Mouse (Mus musculus) 3134 (cell line): ENCODE measurements around the gene Crim1.
A peak's percentile ranks its signal among the peaks of the same experiment; 100 is the strongest.

Experiments
- DNase-seq: peaks from one replicate; pipeline ENCODE4 v3.0.0-alpha.2; 2011; ENCODE audit warnings: low spot score; ENCODE audit not compliant: insufficient read length; ENCODE audit errors: extremely low read depth

Gene Crim1

GRCm38 (mm10) chr17:78364555-78365302 lies 164.7 kb downstream of the Crim1 start:
- DNase-seq: no peak

GRCm38 (mm10) chr17:78366070-78366469 lies 166.0 kb downstream of the Crim1 start:
- no peak for DNase-seq

GRCm38 (mm10) chr17:78368481-78368880 lies 168.4 kb downstream of the Crim1 start:
- no peak for DNase-seq

GRCm38 (mm10) chr17:78370445-78370844 lies 170.4 kb downstream of the Crim1 start:
- DNase-seq: no peak

- no peak for DNase-seq
Measured at GRCm38 (mm10) chr17:78373174-78373573, 173.1 kb downstream of the Crim1 start.

GRCm38 (mm10) chr17:78373849-78374248 lies 173.8 kb downstream of the Crim1 start:
- DNase-seq: no peak

GRCm38 (mm10) chr17:78374756-78375155 lies 174.7 kb downstream of the Crim1 start:
- no peak for DNase-seq

- no peak for DNase-seq
Measured at GRCm38 (mm10) chr17:78376587-78376986, 176.5 kb downstream of the Crim1 start.

- DNase-seq: no peak
Measured at GRCm38 (mm10) chr17:78379079-78379729, 179.2 kb downstream of the Crim1 start.

- DNase-seq: no peak
Measured at GRCm38 (mm10) chr17:78379730-78380245, 179.7 kb downstream of the Crim1 start.

- no peak for DNase-seq
Measured at GRCm38 (mm10) chr17:78382321-78382720, 182.3 kb downstream of the Crim1 start.

GRCm38 (mm10) chr17:78387665-78388064 lies 187.6 kb downstream of the Crim1 start:
- DNase-seq: peak; percentile 74

GRCm38 (mm10) chr17:78388101-78388847 lies 188.2 kb downstream of the Crim1 start:
- no peak for DNase-seq

- no peak for DNase-seq
Measured at GRCm38 (mm10) chr17:78389573-78389972, 189.5 kb downstream of the Crim1 start.

GRCm38 (mm10) chr17:78392401-78393087 lies 192.5 kb downstream of the Crim1 start:
- DNase-seq: peak; percentile 46

- DNase-seq: peak; percentile 37
Measured at GRCm38 (mm10) chr17:78400130-78400840, 200.2 kb downstream of the Crim1 start.

- no peak for DNase-seq
Measured at GRCm38 (mm10) chr17:78401311-78401710, 201.3 kb downstream of the Crim1 start.

- peak; percentile 76 for DNase-seq
Measured at GRCm38 (mm10) chr17:78401713-78402112, 201.7 kb downstream of the Crim1 start.

- no peak for DNase-seq
Measured at GRCm38 (mm10) chr17:78402174-78402573, 202.1 kb downstream of the Crim1 start.

GRCm38 (mm10) chr17:78403229-78403628 lies 203.2 kb downstream of the Crim1 start:
- DNase-seq: no peak
